Mouse (Mus musculus) E14TG2a.4 (cell line): ENCODE results near the gene Enpp1.

Source experiments
- CTCF ChIP-seq: conservative IDR thresholded peaks from 2 replicates; pipeline ENCODE4 v1.5.1; 2014; ENCODE audit warnings: low read length
- NANOG ChIP-seq: IDR thresholded peaks from 2 replicates; pipeline ENCODE4 v1.6.1; 2014; ENCODE audit warnings: borderline replicate concordance, low read length, mixed read lengths
- POU5F1 ChIP-seq: IDR thresholded peaks from 2 replicates; pipeline ENCODE4 v1.6.1; 2014; ENCODE audit warnings: low read length, borderline replicate concordance

GRCm38 (mm10) chr10:24754874-24755540, 43.0 kb upstream of the Enpp1 start:
- TF ChIP-seq CTCF (no peak), POU5F1 (no peak), NANOG (no peak)
